Mouse (Mus musculus): ENCODE results near the gene Pbx2. TPM values are rescaled to one million over a fixed set of nuclear protein-coding genes. Genes with fewer than 3 reads are reported as not detected.

Pbx2 gene
- total RNA-seq, 2 experiments from 2014 or later, result 13.6 to 17.4 TPM

GRCm38 (mm10) chr17:34629796-34630603 lies 38.9 kb downstream of the Pbx2 start:
- DNase-seq, result no peak

- no peak for DNase-seq
Measured at GRCm38 (mm10) chr17:34630761-34631301, 39.8 kb downstream of the Pbx2 start.

DNA sequence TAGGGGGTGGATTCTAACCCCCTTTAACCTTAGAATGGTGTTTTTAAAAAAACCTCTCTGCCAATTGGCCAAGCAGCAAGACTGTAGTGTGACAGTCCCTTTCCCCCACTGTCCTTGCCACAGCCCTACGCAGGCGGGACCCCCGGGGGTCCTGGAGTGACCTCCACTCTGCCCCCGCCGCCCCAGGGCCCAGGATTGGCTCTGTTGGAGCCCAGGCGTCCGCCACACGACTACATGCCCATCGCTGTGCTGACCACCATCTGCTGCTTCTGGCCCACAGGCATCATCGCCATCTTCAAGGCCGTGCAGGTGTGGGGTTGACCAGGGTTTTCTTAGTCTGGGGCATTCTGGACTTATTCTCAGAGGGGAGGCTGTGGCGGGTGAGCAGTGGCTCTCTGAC lies 40.6 kb downstream of the Pbx2 start:
- no peak for DNase-seq

DNA sequence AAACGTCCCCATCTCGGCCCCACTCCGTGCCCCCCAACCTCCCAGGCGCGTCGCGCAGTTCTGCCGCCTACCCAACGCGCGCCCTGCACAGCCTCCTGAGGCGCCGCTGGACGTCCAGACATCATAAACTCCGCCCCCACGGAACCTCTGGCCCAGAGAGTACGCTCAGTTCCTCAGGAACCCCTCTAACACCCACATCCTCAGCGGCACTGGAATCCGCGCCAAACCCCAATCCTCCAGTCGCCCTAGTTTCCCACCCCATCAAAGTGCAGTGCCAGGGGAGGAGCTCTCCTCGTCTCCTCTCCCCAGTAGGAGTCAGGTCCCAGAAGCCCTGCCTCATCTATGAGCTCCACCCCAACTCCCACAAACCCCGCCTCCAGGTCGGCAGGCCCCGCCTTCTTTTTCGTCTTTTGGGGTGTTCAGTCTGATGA lies 41.2 kb downstream of the Pbx2 start:
- peak; percentile 91 to 93 for DNase-seq

GRCm38 (mm10) chr17:34635671-34636070 lies 44.6 kb downstream of the Pbx2 start:
- DNase-seq, result no peak

DNA sequence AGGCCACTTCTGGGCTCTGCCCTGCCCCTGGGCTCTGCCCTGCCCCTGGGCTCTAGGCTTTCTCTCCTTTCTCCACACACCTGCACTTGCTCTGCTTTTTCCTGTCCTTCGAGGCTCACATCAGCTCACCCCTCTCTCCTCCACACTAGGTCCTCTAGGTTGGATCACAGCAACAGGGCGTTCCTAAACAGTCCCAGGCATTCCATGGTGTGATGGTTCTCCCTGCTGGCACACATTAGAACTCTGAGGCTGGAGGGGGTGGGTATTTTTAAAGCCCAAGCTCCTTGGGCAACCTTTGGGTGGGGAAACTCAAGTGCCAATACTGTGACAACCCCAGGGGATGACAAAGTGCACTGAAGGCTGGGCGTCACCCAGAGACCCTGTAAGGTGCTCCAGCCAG lies 46.4 kb downstream of the Pbx2 start:
- no peak for DNase-seq

GRCm38 (mm10) chr17:34639461-34640255 lies 48.6 kb downstream of the Pbx2 start:
- no peak for DNase-seq

GRCm38 (mm10) chr17:34640778-34641601 lies 49.9 kb downstream of the Pbx2 start:
- peak; percentile 76 to 84 for DNase-seq

GRCm38 (mm10) chr17:34641945-34642344 lies 50.9 kb downstream of the Pbx2 start:
- no peak for DNase-seq

DNA sequence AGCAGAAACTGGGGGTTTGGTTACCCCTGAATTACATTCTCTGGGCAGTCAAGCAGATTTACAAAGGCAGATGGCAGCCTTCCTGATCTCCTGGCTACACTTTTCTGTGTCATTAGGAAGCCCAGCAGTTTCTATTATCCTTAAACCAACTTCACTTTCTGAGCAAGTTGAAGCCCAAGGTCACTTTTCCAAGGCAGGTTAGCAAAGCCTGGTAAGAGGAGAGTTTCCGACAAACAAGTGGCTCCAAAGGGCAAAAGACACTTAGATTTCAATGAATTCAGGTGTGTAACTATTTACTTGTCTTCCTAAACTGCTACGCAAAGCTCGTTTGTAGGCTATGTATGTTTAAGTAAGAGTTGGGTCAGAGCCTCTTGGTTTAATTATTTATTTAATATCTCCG lies 52.3 kb downstream of the Pbx2 start:
- no peak for DNase-seq

GRCm38 (mm10) chr17:34643944-34644343 lies 52.9 kb downstream of the Pbx2 start:
- peak in 1 of 2 experiments; percentile 12 for DNase-seq

GRCm38 (mm10) chr17:34644608-34645007 lies 53.5 kb downstream of the Pbx2 start, which contains the start of gene Fkbpl:
Fkbpl (plus strand) TSS chr17:34644764.
- peak; percentile 98 to 99 for DNase-seq

- no peak for DNase-seq
Measured at GRCm38 (mm10) chr17:34645256-34645829, 54.3 kb downstream of the Pbx2 start.

- DNase-seq, result peak in 1 of 2 experiments; percentile 16
Measured at GRCm38 (mm10) chr17:34645831-34646511, 54.9 kb downstream of the Pbx2 start.

Other genes starting within 250 kb of the Pbx2 start
- gene Btnl2, start 236.4 kb upstream of the Pbx2 start, total RNA-seq (2021), result under 1 TPM; 0.26 to 0.32 TPM
- not detected for gene Btnl1, start 214.1 kb upstream of the Pbx2 start, total RNA-seq (2021)
- gene BC051142, start 192.4 kb upstream of the Pbx2 start, total RNA-seq (2021), result not detected
- not detected for gene Btnl4, start 113.9 kb upstream of the Pbx2 start, total RNA-seq (2021)
- gene Btnl6, start 73.9 kb upstream of the Pbx2 start, total RNA-seq (2021), result not detected
- gene Notch4, start 27.0 kb upstream of the Pbx2 start, total RNA-seq (2021), result 10 to 100 TPM; 33.8 to 40.6 TPM
- gene Gpsm3, start 1.5 kb upstream of the Pbx2 start, total RNA-seq (2021), result 1 to 10 TPM; 4.1 to 5.9 TPM
- under 1 TPM in 1 of 2 experiments, not detected in 1; 0.23 TPM for gene Ager, start 6.6 kb downstream of the Pbx2 start, total RNA-seq (2021)
- gene Rnf5, start 12.4 kb downstream of the Pbx2 start, total RNA-seq (2021), result 10 to 100 TPM; 40.9 to 43.3 TPM
- gene Agpat1, start 13.0 kb downstream of the Pbx2 start, total RNA-seq (2021), result 10 to 100 TPM; 67.9 to 72.4 TPM
- gene Egfl8, start 24.7 kb downstream of the Pbx2 start, total RNA-seq (2021), result 1 to 10 TPM in 1 of 2 experiments, under 1 TPM in 1; 0.85 to 1.1 TPM
- gene Ppt2, start 37.2 kb downstream of the Pbx2 start, total RNA-seq (2021), result 10 to 100 TPM; 55.5 to 55.8 TPM
- 1 to 10 TPM in 1 of 2 experiments, under 1 TPM in 1; 0.93 to 1.5 TPM for gene Prrt1, start 38.3 kb downstream of the Pbx2 start, total RNA-seq (2021)
- gene Fkbpl, start 53.5 kb downstream of the Pbx2 start, total RNA-seq (2021), result 1 to 10 TPM; 5.8 to 6.5 TPM
- 10 to 100 TPM; 15.5 to 17.2 TPM for gene Atf6b, start 55.9 kb downstream of the Pbx2 start, total RNA-seq (2021)
- 10 to 100 TPM; 22.9 to 26.5 TPM for gene Tnxb, start 79.3 kb downstream of the Pbx2 start, total RNA-seq (2021)
- gene C4b, start 152.6 kb downstream of the Pbx2 start, total RNA-seq (2021), result 10 to 100 TPM; 14.4 to 25.5 TPM
- gene Cyp21a1, start 213.3 kb downstream of the Pbx2 start, total RNA-seq (2021), result not detected
- gene Stk19, start 245.7 kb downstream of the Pbx2 start, total RNA-seq (2021), result 1 to 10 TPM; 8.5 to 9.5 TPM
- 10 to 100 TPM in 1 of 2 experiments, 1 to 10 TPM in 1; 9.8 to 13.3 TPM for gene Dxo, start 245.8 kb downstream of the Pbx2 start, total RNA-seq (2021)

All from heart, adult 18-20 months (tissue).